Mouse (Mus musculus) megakaryocyte, embryonic 14.5 days (primary cell): ENCODE data around the gene Sult2b1.

Experiments
- FLI1 ChIP-seq: IDR thresholded peaks from 2 replicates; pipeline ENCODE4 v1.6.1; 2012; ENCODE audit warnings: low read length, inconsistent platforms, mixed read lengths
- GATA1 ChIP-seq: IDR thresholded peaks from 3 replicates; pipeline ENCODE4 v1.6.1; 2012; ENCODE audit warnings: mixed read lengths, low read length, inconsistent platforms, borderline replicate concordance

GRCm38 (mm10) chr7:45702809-45703520 is 81.5 kb downstream of the Sult2b1 start:
- TF ChIP-seq GATA1 (no peak), FLI1 (no peak)
